Mouse (Mus musculus): ENCODE data around the gene Vinac1. TPM values are rescaled to one million over a fixed set of nuclear protein-coding genes. Genes with fewer than 3 reads are reported as not detected.

Vinac1 gene
- not detected for polyA plus RNA-seq (2014; fragmentation: Illumina TruSeq; extraction: RNeasy Lipid Tissue Mini Kit (QIAGEN cat#74804))

DNA sequence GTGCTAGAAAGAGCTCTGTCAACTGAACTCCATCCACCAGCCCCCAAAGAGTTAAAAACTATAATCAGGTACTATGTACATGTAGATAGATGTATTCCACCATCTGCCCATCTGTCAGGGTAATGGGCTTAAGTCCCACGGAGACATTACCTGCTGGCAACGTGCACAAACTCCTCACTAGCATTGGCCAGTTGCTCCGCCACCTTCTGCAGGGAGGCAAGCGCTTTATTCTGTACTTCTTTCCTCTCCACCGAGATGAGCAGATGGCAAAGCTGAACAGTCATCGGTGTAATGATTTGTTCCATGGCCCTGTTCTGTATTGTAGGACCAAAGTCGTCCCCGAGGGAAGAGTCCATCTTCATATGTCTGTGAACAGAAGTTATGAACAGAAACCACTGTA lies at the start of gene Vinac1:
Gene Vinac1, minus strand, starts transcription at position 362 of the 400 bp plus-strand sequence.

DNA sequence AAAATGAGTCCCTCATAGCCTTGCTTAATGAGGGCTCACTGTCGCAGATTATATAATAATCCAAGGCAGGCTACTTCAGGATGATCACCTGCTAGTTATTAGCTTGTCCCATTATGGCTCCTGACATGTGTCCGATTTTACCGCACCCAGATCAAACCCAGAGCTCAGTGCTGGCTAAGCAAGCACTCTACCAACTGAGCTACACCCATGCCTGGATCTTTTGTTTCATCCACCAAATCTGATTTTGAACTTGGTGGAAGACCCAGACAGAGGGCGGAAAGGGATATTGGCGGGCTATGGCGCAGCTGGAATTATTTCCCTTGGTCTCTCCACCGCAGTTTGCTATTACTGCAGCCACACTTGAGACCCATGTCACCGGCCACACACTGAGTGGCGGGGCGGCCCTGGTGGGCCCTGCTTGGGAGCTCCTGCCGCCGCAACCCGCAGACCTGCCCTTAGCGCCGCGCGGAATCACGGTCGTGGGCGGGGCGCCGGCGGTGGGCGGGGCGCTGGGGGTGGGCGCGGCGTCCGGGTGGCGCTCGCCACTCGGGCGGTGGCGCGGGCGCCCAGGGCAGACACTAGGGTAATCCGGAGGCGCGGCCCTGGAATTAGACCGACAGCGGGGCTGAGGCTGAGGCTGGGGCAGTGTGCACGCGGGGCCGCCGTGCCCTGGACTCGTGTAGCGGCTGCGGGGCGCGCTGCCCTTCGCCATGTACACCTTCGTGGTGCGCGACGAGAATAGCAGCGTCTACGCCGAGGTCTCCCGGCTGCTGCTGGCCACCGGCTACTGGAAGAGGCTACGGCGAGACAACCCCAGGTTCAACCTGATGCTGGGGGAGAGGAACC lies 17.7 kb upstream of the Vinac1 start, which contains the start of gene Ttl:
Gene Ttl, plus strand, starts transcription at position 506 of the 846 bp plus-strand sequence.

Other genes starting within 250 kb of the Vinac1 start
- 82.8 TPM for gene Tmem87b, start 230.1 kb downstream of the Vinac1 start, polyA plus RNA-seq (2014; fragmentation: Illumina TruSeq; extraction: RNeasy Lipid Tissue Mini Kit (QIAGEN cat#74804))
- gene Fbln7, start 185.2 kb downstream of the Vinac1 start, polyA plus RNA-seq (2014; fragmentation: Illumina TruSeq; extraction: RNeasy Lipid Tissue Mini Kit (QIAGEN cat#74804)) = 4.8 TPM
- gene Zc3h8, start 104.1 kb downstream of the Vinac1 start, polyA plus RNA-seq (2014; fragmentation: Illumina TruSeq; extraction: RNeasy Lipid Tissue Mini Kit (QIAGEN cat#74804)) = 9.5 TPM
- gene Zc3h6, start 80.8 kb downstream of the Vinac1 start, polyA plus RNA-seq (2014; fragmentation: Illumina TruSeq; extraction: RNeasy Lipid Tissue Mini Kit (QIAGEN cat#74804)) = 23.4 TPM
- 10.6 TPM for gene Gm10762, start 80.4 kb downstream of the Vinac1 start, polyA plus RNA-seq (2014; fragmentation: Illumina TruSeq; extraction: RNeasy Lipid Tissue Mini Kit (QIAGEN cat#74804))
- gene Ttl, start 17.8 kb upstream of the Vinac1 start, polyA plus RNA-seq (2014; fragmentation: Illumina TruSeq; extraction: RNeasy Lipid Tissue Mini Kit (QIAGEN cat#74804)) = 19.1 TPM
- gene Polr1b, start 52.8 kb upstream of the Vinac1 start, polyA plus RNA-seq (2014; fragmentation: Illumina TruSeq; extraction: RNeasy Lipid Tissue Mini Kit (QIAGEN cat#74804)) = 7.6 TPM
- 5.7 TPM for gene Chchd5, start 81.5 kb upstream of the Vinac1 start, polyA plus RNA-seq (2014; fragmentation: Illumina TruSeq; extraction: RNeasy Lipid Tissue Mini Kit (QIAGEN cat#74804))
- 31.1 TPM for gene Slc20a1, start 150.6 kb upstream of the Vinac1 start, polyA plus RNA-seq (2014; fragmentation: Illumina TruSeq; extraction: RNeasy Lipid Tissue Mini Kit (QIAGEN cat#74804))
- 35.1 TPM for gene Ckap2l, start 249.0 kb upstream of the Vinac1 start, polyA plus RNA-seq (2014; fragmentation: Illumina TruSeq; extraction: RNeasy Lipid Tissue Mini Kit (QIAGEN cat#74804))

Measured in ovary, adult 10 weeks (tissue).